Mouse (Mus musculus): ENCODE results near the gene Xrra1. TPM values are rescaled to one million over a fixed set of nuclear protein-coding genes. Genes with fewer than 3 reads are reported as not detected.
A peak's percentile ranks its signal among the peaks of the same experiment; 100 is the strongest.

Gene Xrra1
- polyA plus RNA-seq, 1 experiment, result 0.81 TPM

GRCm38 (mm10) chr7:99907463-99907862, 48.5 kb downstream of the Xrra1 start:
- Histone ChIP-seq H3K4me1 (ENCODE audit: control insufficient read depth, insufficient read depth, low read length) (peaks cover 3% of the 10 kb centered on the region; the same call in 1 of the 2 replicates), H3K4me3 (ENCODE audit: insufficient read depth, low read length) (no peak overlapping the region), H3K27ac (ENCODE audit: insufficient read depth, low read length) (no peak overlapping the region)
- no peak for TF ChIP-seq POLR2A (IDR thresholded peaks at IDR 0.05; ENCODE audit: low read depth, low read length)
- TF ChIP-seq CTCF (IDR thresholded peaks at IDR 0.05; ENCODE audit: borderline replicate concordance, insufficient read depth, low read length), result no peak

GRCm38 (mm10) chr7:99911038-99911437, 52.1 kb downstream of the Xrra1 start:
- H3K27ac ChIP-seq (ENCODE audit: insufficient read depth, low read length), result no peak overlapping the region
- H3K4me3 ChIP-seq (ENCODE audit: insufficient read depth, low read length), result no peak overlapping the region
- H3K4me1 ChIP-seq (ENCODE audit: control insufficient read depth, insufficient read depth, low read length), result no peaks in the 10 kb centered on the region
- TF ChIP-seq POLR2A (IDR thresholded peaks at IDR 0.05; ENCODE audit: low read depth, low read length), result no peak
- no peak for TF ChIP-seq CTCF (IDR thresholded peaks at IDR 0.05; ENCODE audit: borderline replicate concordance, insufficient read depth, low read length)

- no peak for TF ChIP-seq CTCF (IDR thresholded peaks at IDR 0.05; ENCODE audit: borderline replicate concordance, insufficient read depth, low read length)
- no peak for TF ChIP-seq POLR2A (IDR thresholded peaks at IDR 0.05; ENCODE audit: low read depth, low read length)
- Histone ChIP-seq H3K4me1 (ENCODE audit: control insufficient read depth, insufficient read depth, low read length) (no peaks in the 10 kb centered on the region), H3K27ac (ENCODE audit: insufficient read depth, low read length) (no peak overlapping the region), H3K4me3 (ENCODE audit: insufficient read depth, low read length) (no peak overlapping the region)
Measured at GRCm38 (mm10) chr7:99914316-99914715, 55.4 kb downstream of the Xrra1 start.

DNA sequence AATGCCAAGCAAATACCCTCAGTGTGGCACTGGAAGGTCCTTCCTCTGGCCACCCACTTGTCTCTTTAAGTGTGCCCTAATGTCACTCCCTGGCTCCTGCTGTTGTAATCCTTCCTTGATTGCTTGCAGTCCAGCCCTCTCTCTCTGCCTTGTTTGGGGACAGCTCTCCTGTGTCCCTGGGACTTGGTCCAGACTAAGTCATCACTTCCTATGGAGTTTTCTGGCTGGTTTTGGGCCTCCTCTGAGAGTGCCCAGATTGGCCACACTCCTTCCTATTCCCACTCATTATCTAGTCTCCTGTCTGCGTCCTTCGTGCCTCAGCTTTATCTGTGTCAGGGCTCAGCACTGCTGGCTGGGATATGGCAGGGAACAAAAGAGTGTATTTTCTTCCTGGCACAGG, 56.6 kb downstream of the Xrra1 start:
- Histone ChIP-seq H3K4me1 (ENCODE audit: control insufficient read depth, insufficient read depth, low read length) (no peaks in the 10 kb centered on the region), H3K4me3 (ENCODE audit: insufficient read depth, low read length) (no peak overlapping the region), H3K27ac (ENCODE audit: insufficient read depth, low read length) (no peak overlapping the region)
- TF ChIP-seq POLR2A (IDR thresholded peaks at IDR 0.05; ENCODE audit: low read depth, low read length) (no peak), CTCF (IDR thresholded peaks at IDR 0.05; ENCODE audit: borderline replicate concordance, insufficient read depth, low read length) (no peak)

- Histone ChIP-seq H3K27ac (ENCODE audit: insufficient read depth, low read length) (no peak overlapping the region), H3K4me1 (ENCODE audit: control insufficient read depth, insufficient read depth, low read length) (no peaks in the 10 kb centered on the region), H3K4me3 (ENCODE audit: insufficient read depth, low read length) (no peak overlapping the region)
- TF ChIP-seq CTCF (IDR thresholded peaks at IDR 0.05; ENCODE audit: borderline replicate concordance, insufficient read depth, low read length) (peak; percentile 33; the same call in 1 of the 2 replicates), POLR2A (IDR thresholded peaks at IDR 0.05; ENCODE audit: low read depth, low read length) (no peak)
Measured at GRCm38 (mm10) chr7:99916741-99917319, 57.9 kb downstream of the Xrra1 start.

DNA sequence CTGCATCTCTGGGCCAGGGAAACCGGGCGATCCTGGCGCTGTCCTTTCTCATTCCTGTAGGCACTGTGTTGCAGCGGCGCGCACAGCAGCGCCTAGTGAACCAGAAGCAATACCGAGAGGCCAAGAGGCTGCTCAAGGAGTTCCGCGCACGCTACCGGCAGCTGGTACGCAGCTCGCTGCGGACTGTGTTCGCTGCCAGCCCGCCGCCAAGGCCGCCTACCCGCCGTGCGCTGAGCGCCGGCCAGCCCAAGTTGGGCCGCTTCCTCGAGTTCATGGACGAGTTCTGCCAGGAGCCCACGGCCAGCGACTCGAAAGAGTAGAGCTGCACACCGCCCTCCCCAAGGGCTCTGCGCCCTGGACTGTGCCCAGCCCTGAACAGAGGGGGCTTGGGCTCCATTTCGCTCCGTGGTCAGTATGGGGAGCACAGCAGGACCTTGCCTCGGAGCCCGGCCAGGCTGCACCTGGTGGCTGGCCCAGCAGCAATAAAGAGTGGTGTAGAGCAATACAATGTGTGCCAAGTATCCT, 58.5 kb downstream of the Xrra1 start:
- no peak overlapping the region for H3K27ac ChIP-seq (ENCODE audit: insufficient read depth, low read length)
- no peak overlapping the region for H3K4me3 ChIP-seq (ENCODE audit: insufficient read depth, low read length)
- H3K4me1 ChIP-seq (ENCODE audit: control insufficient read depth, insufficient read depth, low read length), result no peaks in the 10 kb centered on the region
- no peak for TF ChIP-seq POLR2A (IDR thresholded peaks at IDR 0.05; ENCODE audit: low read depth, low read length)
- no peak for TF ChIP-seq CTCF (IDR thresholded peaks at IDR 0.05; ENCODE audit: borderline replicate concordance, insufficient read depth, low read length)

DNA sequence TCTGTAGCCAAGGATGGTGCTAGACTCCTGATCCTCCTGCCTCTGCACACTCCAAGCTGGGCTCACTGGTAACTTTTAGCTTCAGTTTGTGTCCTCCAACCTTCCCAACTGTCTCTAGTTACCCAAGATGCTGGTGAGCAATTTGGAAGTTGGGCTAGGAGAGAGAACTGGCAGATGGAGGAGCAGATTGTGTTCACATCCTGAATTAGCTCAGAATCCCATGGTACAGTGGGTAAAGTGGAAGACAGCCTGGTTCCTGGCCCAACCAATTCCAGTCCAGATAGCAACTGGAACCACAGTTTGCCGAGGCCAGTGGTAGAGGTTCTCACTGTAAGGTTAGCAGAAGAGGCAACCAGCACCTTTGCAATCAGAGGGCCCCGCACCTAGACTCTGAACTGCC, 60.2 kb downstream of the Xrra1 start:
- H3K4me1 ChIP-seq (ENCODE audit: control insufficient read depth, insufficient read depth, low read length), result no peaks in the 10 kb centered on the region
- no peak overlapping the region for H3K27ac ChIP-seq (ENCODE audit: insufficient read depth, low read length)
- no peak for TF ChIP-seq POLR2A (IDR thresholded peaks at IDR 0.05; ENCODE audit: low read depth, low read length)
- no peak for TF ChIP-seq CTCF (IDR thresholded peaks at IDR 0.05; ENCODE audit: borderline replicate concordance, insufficient read depth, low read length)
- no peak overlapping the region for H3K4me3 ChIP-seq (ENCODE audit: insufficient read depth, low read length)

DNA sequence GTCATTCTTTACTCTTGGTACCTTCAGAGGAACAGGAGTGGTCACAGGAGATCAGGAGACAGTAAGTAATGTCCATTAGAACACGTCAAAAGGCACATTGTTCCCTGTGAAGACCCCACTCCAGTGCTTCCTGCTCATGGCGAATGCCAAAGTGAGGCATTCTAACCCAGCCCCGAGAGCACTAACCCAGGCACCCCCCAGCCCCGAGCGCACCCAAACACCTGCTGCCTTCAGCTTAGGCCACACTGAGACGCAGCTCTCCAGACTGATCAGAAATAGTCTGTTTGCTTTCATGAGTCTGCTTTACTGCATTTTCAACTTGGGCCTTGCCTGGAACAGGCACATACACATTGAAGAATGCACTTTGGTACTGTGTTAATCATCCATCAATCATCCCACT, 61.1 kb downstream of the Xrra1 start:
- no peak for TF ChIP-seq POLR2A (IDR thresholded peaks at IDR 0.05; ENCODE audit: low read depth, low read length)
- Histone ChIP-seq H3K4me1 (ENCODE audit: control insufficient read depth, insufficient read depth, low read length) (no peaks in the 10 kb centered on the region), H3K4me3 (ENCODE audit: insufficient read depth, low read length) (no peak overlapping the region), H3K27ac (ENCODE audit: insufficient read depth, low read length) (no peak overlapping the region)

DNA sequence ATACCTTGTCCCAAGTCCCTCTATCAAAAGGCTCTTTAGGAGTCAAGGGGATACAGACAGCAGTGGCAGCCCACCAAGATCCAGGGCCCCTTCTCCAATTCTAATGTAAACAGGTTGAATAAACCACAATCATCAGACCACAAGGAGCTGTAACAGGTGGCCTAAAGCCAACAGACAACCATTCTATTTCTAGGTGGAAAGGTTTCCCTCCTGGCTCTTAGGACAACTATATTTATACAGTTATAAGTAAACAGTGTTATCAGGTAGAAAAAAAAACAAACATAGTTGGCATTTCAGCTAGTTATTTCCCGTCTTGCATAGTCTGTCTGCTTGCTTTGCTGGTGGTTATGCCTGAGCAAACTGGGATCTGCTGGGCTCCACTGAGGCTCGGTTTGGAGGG, 61.5 kb downstream of the Xrra1 start:
- H3K4me3 ChIP-seq (ENCODE audit: insufficient read depth, low read length), result no peak overlapping the region
- no peak for TF ChIP-seq CTCF (IDR thresholded peaks at IDR 0.05; ENCODE audit: borderline replicate concordance, insufficient read depth, low read length)
- no peak for TF ChIP-seq POLR2A (IDR thresholded peaks at IDR 0.05; ENCODE audit: low read depth, low read length)
- no peak overlapping the region for H3K27ac ChIP-seq (ENCODE audit: insufficient read depth, low read length)
- no peaks in the 10 kb centered on the region for H3K4me1 ChIP-seq (ENCODE audit: control insufficient read depth, insufficient read depth, low read length)

DNA sequence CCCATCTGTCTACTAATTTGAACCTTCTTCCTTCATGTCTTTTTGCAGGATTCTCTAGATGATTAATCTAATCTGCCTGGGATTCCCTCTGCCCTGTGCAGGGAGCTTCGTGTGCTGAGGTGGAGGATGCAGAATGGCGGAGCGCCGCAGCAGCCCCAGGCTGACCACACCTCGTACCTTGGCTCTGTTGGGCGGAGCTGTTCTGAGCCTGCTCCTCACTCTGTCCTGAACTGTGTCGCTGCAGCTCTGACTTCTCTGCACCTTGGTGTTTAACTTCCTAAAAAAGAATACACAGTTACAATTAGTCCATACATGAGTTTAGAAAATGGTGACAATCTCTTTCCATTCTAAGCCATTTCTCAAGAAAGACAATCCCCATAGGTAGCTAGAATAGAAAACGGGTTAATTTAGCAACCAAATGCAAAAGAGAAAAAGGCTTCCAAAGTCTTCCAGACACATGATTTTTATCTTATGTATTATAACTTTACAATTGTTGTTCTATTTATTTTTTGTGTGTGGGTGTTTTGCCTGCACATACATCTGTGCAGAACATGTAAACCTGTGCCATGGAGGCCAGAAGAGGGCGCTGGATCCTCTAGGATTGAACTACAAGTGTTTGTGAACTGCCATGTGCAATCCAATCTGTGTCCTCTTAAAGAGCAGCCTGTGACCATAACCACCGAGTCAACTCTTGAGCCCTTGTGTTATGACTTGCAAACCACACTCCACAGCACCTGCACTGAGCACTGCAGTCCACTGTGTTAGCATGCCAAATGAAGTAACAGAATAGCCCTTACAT, 68.2 kb downstream of the Xrra1 start:
- Histone ChIP-seq H3K4me3 (ENCODE audit: insufficient read depth, low read length) (no peak overlapping the region), H3K4me1 (ENCODE audit: control insufficient read depth, insufficient read depth, low read length) (no peaks in the 10 kb centered on the region), H3K27ac (ENCODE audit: insufficient read depth, low read length) (no peak overlapping the region)
- TF ChIP-seq POLR2A (IDR thresholded peaks at IDR 0.05; ENCODE audit: low read depth, low read length), result no peak
- TF ChIP-seq CTCF (IDR thresholded peaks at IDR 0.05; ENCODE audit: borderline replicate concordance, insufficient read depth, low read length), result peak; percentile 21; the same call in 1 of the 2 replicates
